Mouse (Mus musculus): Measurements from ENCODE around the gene Kpna1.
"Not testable (repeated sequence)": the region's sequence is repeated elsewhere in the genome, so short reads cannot be mapped to it uniquely, and the experiment has no call there.

The Kpna1 gene

DNA sequence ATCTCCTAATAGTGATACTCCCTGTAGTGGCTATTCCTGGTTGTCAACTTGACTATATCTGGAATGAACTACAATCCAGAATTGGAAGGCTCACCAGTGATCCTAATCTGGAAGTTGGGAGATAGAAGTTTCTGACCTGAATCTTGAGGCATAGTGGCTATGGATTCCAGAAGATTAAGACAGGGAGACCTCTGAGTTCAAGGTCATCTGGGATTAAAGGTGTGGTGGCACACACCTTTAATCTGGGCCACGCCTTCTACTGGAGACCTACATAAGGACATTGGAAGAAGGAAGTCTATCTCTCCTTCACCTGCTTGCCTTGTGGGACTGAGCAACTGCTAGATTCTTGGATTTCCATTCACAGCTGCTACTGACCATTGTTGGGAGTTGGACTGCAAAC lies at the start of gene Kpna1:
Gene Kpna1 (plus strand): TSS at position 301 of the 400 bp plus-strand sequence.
- not testable (repeated sequence) for DNase-seq (ENCODE audit: low read depth, low spot score)

- no peak for DNase-seq (ENCODE audit: low read depth, low spot score)
These were observed 46.1 kb upstream of the Kpna1 start for GRCm38 (mm10) chr16:35932179-35933055.

DNA sequence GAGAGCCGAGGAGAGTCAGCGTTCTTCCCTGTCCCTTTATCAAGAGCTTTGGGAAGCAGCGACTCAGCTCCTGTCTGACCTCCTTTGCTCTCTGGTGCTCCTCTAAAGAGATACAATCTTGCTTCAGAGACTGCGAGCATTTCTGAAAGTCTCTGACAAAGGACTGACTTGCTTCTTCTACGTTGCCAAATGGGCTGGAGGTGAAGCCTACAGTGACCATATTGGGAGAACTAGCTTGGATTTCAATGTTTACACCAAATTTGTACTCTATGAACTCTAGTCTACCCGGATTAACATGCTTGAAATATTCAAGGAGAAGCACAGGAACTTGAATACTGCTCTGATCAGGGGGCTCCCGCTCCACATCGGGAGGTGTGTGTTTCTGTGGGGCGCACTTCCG lies 45.4 kb upstream of the Kpna1 start:
- no peak for DNase-seq (ENCODE audit: low read depth, low spot score)

- peak; percentile 37 for DNase-seq (ENCODE audit: low read depth, low spot score)
These were observed 40.1 kb upstream of the Kpna1 start, which contains the start of the genes Parp9 and Dtx3l for GRCm38 (mm10) chr16:35938211-35939151. Gene Parp9 (plus strand): TSS chr16:35938470. Gene Dtx3l (minus strand): TSS chr16:35939151.

- peak; percentile 18 for DNase-seq (ENCODE audit: low read depth, low spot score)
These were observed 39.3 kb upstream of the Kpna1 start for GRCm38 (mm10) chr16:35939261-35939660.

- peak; percentile 68 for DNase-seq (ENCODE audit: low read depth, low spot score)
These were observed 38.9 kb upstream of the Kpna1 start for GRCm38 (mm10) chr16:35939690-35940089.

- peak; percentile 20 for DNase-seq (ENCODE audit: low read depth, low spot score)
These were observed 37.2 kb upstream of the Kpna1 start for GRCm38 (mm10) chr16:35941382-35941781.

- DNase-seq (ENCODE audit: low read depth, low spot score), result no peak
These were observed 29.3 kb upstream of the Kpna1 start for GRCm38 (mm10) chr16:35949264-35949663.

DNA sequence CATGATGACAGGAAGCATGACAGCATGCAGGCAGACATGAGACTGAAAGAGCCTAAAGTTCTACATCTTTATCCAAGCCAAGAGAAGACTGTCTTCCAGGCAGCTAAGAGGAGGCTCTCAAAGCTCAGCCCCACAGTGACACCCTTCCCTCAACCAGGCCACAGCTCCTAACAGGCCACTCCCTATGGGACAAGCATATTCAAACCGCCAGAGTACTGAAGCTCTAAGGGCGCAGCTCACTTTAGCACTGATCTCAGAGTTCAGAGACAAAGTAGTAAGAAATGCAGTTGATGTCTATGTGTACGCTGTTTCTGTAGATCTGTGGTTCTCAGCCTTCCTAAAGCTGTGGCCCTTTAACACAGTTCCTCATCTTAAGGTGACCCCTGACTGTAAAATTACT lies 27.3 kb upstream of the Kpna1 start:
- no peak for DNase-seq (ENCODE audit: low read depth, low spot score)

DNA sequence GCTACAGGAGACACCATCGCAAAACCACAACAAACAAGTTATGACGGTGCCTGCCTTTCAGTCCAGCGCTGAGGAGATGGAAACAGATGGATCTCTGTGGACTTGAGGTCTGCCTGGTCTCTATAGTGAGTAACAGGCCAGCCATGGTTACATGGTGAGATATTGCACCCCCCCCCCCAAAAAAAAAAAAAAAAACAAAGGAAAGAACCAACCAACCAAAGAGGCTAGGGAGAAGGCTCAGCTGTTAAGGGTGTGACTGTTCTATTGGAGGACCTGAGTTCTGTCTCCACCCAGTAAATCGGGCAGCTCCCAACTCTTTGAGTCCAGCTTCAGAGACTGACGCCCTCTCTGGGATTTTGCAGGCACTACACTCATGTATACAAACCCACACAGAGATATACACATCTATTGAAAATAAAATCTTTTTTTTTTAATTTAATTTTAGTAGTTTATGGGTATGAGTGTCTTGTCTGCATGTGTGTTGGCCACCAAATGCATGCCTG lies 25.9 kb upstream of the Kpna1 start:
- DNase-seq (ENCODE audit: low read depth, low spot score), result no peak

- DNase-seq (ENCODE audit: low read depth, low spot score), result not testable (repeated sequence)
These were observed 12.6 kb upstream of the Kpna1 start for GRCm38 (mm10) chr16:35965991-35966390.

- DNase-seq (ENCODE audit: low read depth, low spot score), result no peak
These were observed 12.0 kb upstream of the Kpna1 start for GRCm38 (mm10) chr16:35966411-35967115.

GRCm38 (mm10) chr16:35967319-35967718 lies 11.2 kb upstream of the Kpna1 start:
- no peak for DNase-seq (ENCODE audit: low read depth, low spot score)

DNA sequence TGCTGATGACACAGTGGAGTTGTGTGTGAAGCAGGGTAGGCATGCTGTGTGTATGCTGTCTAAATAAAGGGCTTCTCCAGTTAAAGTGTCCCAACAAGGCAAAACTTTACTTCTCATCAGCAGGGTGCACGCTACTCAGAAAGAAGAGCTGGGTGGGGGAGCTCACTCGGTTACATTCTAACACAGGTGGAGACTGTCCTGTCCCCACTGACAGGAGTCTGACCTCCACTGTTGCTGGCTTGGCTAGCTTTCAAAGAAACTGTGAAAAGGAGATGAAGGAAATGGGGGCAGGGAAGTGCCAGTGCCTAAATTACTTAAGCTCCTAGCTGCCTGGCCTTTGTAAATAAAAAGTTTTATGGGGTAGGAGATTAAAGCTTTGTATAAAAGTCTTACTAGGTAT lies 10.4 kb upstream of the Kpna1 start:
- no peak for DNase-seq (ENCODE audit: low read depth, low spot score)

DNA sequence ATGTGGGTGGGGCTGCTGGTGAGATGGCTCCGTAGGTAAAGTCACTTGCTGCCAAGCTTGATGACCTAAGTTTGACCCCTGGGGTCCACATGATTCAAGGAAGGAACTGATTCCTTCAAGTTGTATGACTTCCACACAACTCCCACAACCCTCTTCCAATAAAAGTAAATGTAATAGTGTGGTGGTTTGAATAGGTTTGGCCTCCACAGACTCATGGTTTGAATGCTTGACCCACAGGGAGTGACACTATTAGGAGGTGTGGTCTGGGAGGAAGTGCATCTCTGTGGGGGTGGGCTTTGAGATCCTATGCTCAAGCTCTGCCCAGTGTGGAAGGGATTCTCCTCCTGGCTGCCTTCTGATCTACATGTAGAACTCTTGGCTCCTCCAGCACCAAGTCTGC lies 4.5 kb upstream of the Kpna1 start:
- no peak for DNase-seq (ENCODE audit: low read depth, low spot score)

DNA sequence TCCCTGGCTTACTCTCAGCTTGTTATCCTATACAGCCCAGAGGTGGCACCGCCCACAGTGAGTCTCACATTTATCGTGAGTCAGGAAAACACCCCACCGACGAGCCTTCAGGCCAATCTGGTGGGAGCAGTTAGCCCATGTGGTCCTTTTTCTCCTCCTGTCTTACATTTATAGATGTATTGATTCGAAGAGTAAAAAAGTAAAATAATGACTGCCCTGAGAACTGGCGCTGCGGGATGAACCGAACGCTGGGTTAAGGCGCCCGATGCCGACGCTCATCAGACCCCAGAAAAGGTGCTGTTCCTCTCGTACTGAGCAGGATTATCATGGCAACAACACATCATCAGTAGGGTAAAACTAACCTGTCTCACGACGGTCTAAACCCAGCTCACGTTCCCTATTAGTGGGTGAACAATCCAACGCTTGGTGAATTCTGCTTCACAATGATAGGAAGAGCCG lies 2.8 kb downstream of the Kpna1 start:
- peak; percentile 100 for DNase-seq (ENCODE audit: low read depth, low spot score)

DNA sequence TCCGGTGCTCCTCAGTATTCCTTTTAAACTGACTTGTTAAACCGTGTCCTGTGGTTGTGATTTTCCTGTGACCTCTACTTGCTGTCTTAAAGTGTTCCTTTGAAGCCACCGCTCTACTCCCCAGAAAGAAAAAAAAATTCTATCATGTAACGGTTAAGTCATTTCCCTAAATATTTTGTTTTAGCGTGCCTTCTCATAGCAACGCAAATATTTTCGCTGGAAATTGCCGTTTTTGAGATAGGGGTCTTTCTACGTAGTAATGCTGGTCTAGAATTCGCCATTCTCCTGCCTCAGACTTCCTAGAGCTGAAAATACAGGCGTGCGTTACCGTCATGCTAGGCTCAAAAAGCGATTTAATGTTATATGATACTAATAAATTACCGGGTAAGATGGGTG lies 4.0 kb downstream of the Kpna1 start:
- no peak for DNase-seq (ENCODE audit: low read depth, low spot score)

DNA sequence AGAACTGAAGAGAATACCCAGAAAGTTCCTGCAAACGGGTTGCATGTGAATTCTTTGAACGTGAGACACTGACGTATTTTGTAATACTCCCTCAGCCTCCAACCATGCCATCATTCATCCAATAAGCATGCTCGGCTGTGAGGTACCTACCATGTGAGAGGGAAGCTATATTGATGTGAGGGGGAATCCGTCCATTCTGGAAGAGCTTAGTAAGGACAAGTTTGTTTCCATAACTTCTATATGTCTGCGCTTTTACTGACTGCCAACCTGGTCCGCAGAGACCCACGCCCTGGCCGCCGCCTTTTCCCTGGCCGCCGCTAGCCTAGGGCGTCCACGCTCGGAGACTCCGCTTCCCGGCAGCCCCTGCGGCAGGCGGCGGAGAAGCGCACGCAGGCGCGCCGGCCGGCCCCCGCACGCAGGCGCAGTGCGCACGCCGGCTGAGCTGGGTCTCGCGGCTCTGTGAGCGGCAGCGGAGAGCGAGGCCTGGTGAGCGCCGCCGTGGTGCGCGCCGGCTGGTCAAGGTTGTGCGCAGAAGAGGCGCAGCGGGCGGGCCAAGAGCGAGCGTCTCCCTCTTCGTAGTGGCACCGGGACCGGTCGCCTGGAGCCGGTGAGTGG lies 4.5 kb downstream of the Kpna1 start:
- peak; percentile 94 for DNase-seq (ENCODE audit: low read depth, low spot score)

GRCm38 (mm10) chr16:35983517-35984101 lies 5.1 kb downstream of the Kpna1 start:
- peak; percentile 56 for DNase-seq (ENCODE audit: low read depth, low spot score)

GRCm38 (mm10) chr16:35984471-35984870 lies 5.9 kb downstream of the Kpna1 start:
- DNase-seq (ENCODE audit: low read depth, low spot score), result no peak

All from mesoderm, embryonic 11.5 days (tissue).